Mouse (Mus musculus) lung, adult 2 months (tissue): ENCODE measurements around the gene Kdm5a.

ENCODE experiments used
- CTCF ChIP-seq: fragments of 200-500 bp; IDR thresholded peaks from 2 replicates; pipeline ENCODE4 v1.5.1; 2011; ENCODE audit warnings: mild to moderate bottlenecking, low read length, control low read depth; ENCODE audit not compliant: insufficient read depth
- POLR2A ChIP-seq: fragments of 200-500 bp; IDR thresholded peaks from 2 replicates; pipeline ENCODE4 v1.6.1; 2011; ENCODE audit warnings: low read depth, mild to moderate bottlenecking, control low read depth, low read length, borderline replicate concordance; ENCODE audit errors: extremely low read depth

DNA sequence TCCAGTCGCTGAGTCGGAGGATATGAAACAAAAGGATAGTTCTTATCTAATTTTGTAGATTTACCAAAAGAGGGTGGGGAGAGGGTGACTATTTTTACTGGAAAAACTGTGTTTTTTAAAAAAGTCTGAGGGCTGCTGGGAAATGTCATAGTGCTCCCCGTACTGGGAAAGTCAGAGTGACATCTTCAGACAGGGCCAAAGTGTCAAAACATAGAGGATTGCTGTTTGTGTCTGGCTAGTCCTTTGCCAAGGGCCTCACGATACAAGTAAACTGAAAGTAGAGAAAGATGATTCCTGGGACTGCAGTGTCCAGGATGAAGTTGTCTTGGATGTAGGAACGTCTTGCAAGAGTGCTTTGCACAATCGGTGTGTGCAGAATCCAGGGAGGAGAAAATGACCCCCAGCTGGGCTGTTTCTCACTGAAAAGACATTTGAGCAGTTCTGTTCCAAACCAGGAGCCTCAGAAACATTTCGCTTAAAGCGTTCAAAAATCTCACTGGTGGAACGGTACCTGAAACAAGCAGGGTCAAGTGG is 100.5 kb downstream of the Kdm5a start:
- TF ChIP-seq CTCF, result no peak
- no peak for TF ChIP-seq POLR2A
